Mouse (Mus musculus) liver, embryonic 13.5 days (tissue): ENCODE measurements around the gene Plekha3. TPM values are rescaled to one million over a fixed set of nuclear protein-coding genes. Genes with fewer than 3 reads are reported as not detected.

Source experiments
- ATAC-seq: fragments of 200-750 bp; cut with Nextera tagmentation; 2 replicates; pipeline ENCODE4 v1.8.0; 2017; ENCODE audit warnings: low read depth, mild to moderate bottlenecking, moderate number of reproducible peaks, moderate library complexity
- DNase-seq: peaks from one replicate; pipeline ENCODE4 v3.0.0; 2022
- H3K27ac ChIP-seq: fragments of 300-500 bp; sonication (generic); 2 replicates; pipeline ENCODE4 v1.5.1; 2015; ENCODE audit warnings: moderate library complexity, mild to moderate bottlenecking, inconsistent platforms
- H3K27me3 ChIP-seq: fragments of 300-500 bp; sonication (generic); 2 replicates; pipeline ENCODE4 v1.6.1; 2015; ENCODE audit warnings: mild to moderate bottlenecking, inconsistent platforms
- H3K36me3 ChIP-seq: fragments of 300-500 bp; sonication (generic); 2 replicates; pipeline ENCODE4 v1.6.1; 2015; ENCODE audit warnings: mild to moderate bottlenecking, inconsistent platforms
- H3K4me1 ChIP-seq: fragments of 300-500 bp; sonication (generic); replicated peaks from 2 replicates; pipeline ENCODE4 v1.6.1; 2015; ENCODE audit warnings: inconsistent platforms
- H3K4me2 ChIP-seq: fragments of 300-500 bp; sonication (generic); 2 replicates; pipeline ENCODE4 v1.6.1; 2015; ENCODE audit warnings: inconsistent platforms, mild to moderate bottlenecking, moderate library complexity
- H3K4me3 ChIP-seq: fragments of 300-500 bp; sonication (generic); replicated peaks from 2 replicates; pipeline ENCODE4 v1.5.1; 2015; ENCODE audit warnings: mild to moderate bottlenecking, inconsistent platforms
- H3K9ac ChIP-seq: fragments of 300-500 bp; sonication (generic); 2 replicates; pipeline ENCODE4 v1.6.1; 2015; ENCODE audit warnings: mild to moderate bottlenecking, inconsistent platforms
- H3K9me3 ChIP-seq: fragments of 300-500 bp; sonication (generic); replicated peaks from 2 replicates; pipeline ENCODE4 v1.6.1; 2016; ENCODE audit warnings: inconsistent platforms
- WGBS: fragments of 180-500 bp; shearing (Covaris S2); methylation state at CpG from one replicate; pipeline ENCODE4 v1.1.7; 2015; ENCODE audit not compliant: insufficient replicate concordance; 5-methylcytosine and 5-hydroxymethylcytosine counted together
- polyA plus RNA-seq: library from polyadenylated mRNA; unstranded; fragments of >200 nt; fragmentation: Nextera tagmentation; extraction: Ambion mirVana; gene quantifications from 2 replicates; pipeline ENCODE4 v1.2.1, GENCODE M21; 2015

Gene Plekha3
- polyA plus RNA-seq, 1 experiment from 2014 or later = 4.2 TPM

DNA sequence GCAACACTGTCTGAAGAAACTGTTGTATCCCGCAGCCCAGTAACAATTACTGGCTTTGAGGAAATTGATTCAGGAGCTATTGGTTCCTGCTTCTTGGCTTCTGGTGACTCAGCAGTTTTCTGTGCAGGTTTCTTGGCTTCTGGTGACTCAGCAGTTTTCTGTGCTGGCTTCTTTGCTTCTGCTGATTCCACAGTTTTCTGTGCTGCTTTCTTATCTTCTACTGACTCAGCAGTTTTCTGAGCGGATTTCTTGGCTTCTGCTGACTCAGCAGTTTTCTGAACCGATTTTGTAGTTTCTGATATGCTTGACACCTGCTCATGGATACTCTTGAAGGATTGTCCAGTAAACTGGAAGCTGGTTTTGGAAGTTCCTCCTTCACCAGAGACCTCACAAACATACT is 33.4 kb downstream of the Plekha3 start:
- no peak for ATAC-seq
- Histone ChIP-seq H3K9ac (no peak overlapping the region), H3K4me2 (no peak overlapping the region), H3K36me3 (peaks cover 14% of the 10 kb centered on the region), H3K27ac (no peak overlapping the region), H3K4me1 (no peaks in the 10 kb centered on the region), H3K9me3 (peaks cover 46% of the 10 kb centered on the region), H3K27me3 (no peaks in the 10 kb centered on the region), H3K4me3 (no peak overlapping the region)
- WGBS = 63% methylated on average over 3 of the region's 3 CpGs
- peak; percentile 6 for DNase-seq

DNA sequence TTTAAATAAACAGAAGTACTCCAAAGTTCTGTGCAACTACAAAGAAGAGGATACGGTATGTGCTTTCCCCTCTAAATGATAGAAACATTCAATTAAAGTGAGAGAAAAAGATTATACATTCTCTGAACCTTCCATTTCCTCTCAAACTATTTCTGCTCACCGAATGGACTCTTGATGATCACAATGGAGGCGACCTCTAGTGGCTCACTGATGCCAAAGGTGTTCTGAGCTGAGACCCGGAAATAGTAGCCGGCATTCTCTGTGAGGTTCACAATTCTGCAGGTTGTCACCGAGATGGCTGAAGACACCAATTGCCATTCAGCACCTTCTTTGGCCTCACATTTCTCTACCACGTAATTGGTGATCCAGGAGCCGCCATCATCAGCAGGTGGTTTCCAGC is 39.9 kb downstream of the Plekha3 start:
- Histone ChIP-seq H3K4me2 (no peak overlapping the region), H3K9ac (no peak overlapping the region), H3K9me3 (peaks cover 37% of the 10 kb centered on the region), H3K27me3 (no peaks in the 10 kb centered on the region), H3K4me1 (no peaks in the 10 kb centered on the region), H3K4me3 (no peak overlapping the region), H3K27ac (no peak overlapping the region), H3K36me3 (peaks cover 9% of the 10 kb centered on the region)
- ATAC-seq = no peak
- no peak for DNase-seq
- 68% methylated on average over 8 of the region's 8 CpGs for WGBS

DNA sequence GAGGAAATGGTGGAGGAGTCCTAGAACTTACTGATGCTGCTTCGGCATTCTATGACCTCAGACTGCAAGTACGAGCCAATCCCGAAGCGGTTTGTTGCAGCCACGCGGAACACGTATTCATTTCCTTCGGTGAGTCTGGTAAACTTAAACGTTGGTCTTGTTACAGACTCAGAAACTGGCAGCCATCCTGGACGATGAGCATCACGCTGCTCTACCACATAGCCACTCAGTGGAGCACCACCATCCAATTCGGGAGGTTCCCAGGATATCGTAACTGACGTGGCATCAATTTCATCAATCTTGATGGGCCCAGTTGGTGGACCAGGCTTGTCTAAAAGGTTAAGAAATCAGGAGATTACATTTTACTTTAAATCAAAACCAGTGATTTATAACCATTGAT is 44.6 kb downstream of the Plekha3 start:
- Histone ChIP-seq H3K36me3 (no peaks in the 10 kb centered on the region; the same call in none of the 2 replicates), H3K4me1 (no peaks in the 10 kb centered on the region), H3K4me3 (no peak overlapping the region), H3K27me3 (no peaks in the 10 kb centered on the region), H3K27ac (no peak overlapping the region), H3K9me3 (0 out of 2 replicates have a peak, but pooled peaks cover 11% of the 10 kb centered on the region), H3K4me2 (no peak overlapping the region), H3K9ac (no peak overlapping the region)
- DNase-seq (no peak), ATAC-seq (no peak)
- 83% methylated on average over 14 of the region's 14 CpGs for WGBS

Other genes starting within 250 kb of the Plekha3 start
- 9.6 and 11.5 TPM in 2 replicates for gene Prkra, start 27.3 kb upstream of the Plekha3 start, polyA plus RNA-seq
- gene Pjvk, start 26.8 kb upstream of the Plekha3 start, polyA plus RNA-seq = not detected in 2 replicates
- gene Fkbp7, start 2.2 kb upstream of the Plekha3 start, polyA plus RNA-seq = 6.4 and 7.1 TPM in 2 replicates